Mouse (Mus musculus) ES-E14 (cell line): ENCODE results near the gene Igsf8.

Experiments used
- HCFC1 ChIP-seq: IDR thresholded peaks from 2 replicates; pipeline ENCODE4 v1.6.1; 2012; ENCODE audit warnings: low read length, inconsistent platforms, borderline replicate concordance; ENCODE audit not compliant: insufficient read depth
- ZC3H11A ChIP-seq: IDR thresholded peaks from 2 replicates; pipeline ENCODE4 v1.6.1; 2012; ENCODE audit warnings: low read depth, mild to moderate bottlenecking, inconsistent platforms, low read length, borderline replicate concordance
- ZNF384 ChIP-seq: IDR thresholded peaks from 2 replicates; pipeline ENCODE4 v1.6.1; 2012; ENCODE audit warnings: low read depth, low read length, inconsistent platforms

DNA sequence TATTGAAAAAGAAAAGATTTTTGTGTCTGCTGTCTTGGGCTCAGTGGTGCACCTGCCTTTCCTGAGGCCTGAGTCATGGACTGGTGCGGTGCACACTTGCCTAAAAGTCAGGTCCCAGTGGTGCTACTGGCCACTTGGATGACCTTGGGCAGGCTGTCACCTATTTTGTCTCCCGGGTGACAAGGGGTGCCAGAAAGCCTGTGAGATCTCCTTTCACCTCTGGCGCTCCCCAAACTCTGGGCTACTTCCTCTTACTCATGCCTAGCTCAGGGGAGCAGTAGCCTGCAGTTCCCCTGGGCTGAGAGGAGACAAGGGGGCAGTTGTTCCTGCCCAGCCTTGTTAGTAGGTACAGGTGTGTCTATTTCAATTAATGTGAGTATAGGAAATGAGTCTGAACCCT lies 40.9 kb downstream of the Igsf8 start:
- TF ChIP-seq ZNF384 (no peak), ZC3H11A (no peak), HCFC1 (no peak)
